Mouse (Mus musculus): Measurements from ENCODE around the gene Rex1bd.

DNA sequence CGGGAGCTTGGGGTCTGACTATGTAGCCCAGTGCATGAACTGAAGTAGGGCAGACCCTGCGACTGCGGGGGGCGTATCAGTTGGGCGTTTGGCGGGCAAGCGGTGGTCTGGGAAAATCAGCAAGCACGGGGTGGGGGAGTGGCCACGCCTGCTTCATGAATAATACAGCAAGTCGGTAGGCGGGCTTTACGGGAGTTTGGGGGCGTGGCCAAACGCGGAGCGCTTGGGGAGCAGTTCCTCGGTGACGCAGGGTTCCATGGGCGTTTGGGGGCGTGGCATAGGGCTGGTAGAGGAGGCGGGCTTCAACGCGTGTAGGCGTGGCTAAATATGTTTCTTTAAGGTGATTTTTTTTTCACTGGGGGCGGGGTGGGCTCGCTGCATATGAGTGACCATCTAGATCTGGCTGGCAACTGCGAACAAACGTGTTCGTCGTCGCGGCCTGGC lies 32.1 kb upstream of the Rex1bd start:
- TF ChIP-seq CTCF (IDR thresholded peaks at IDR 0.05; ENCODE audit: extremely low read depth, insufficient read depth, insufficient read length, insufficient replicate concordance) (no peak), POLR2A (IDR thresholded peaks at IDR 0.05; ENCODE audit: low read depth, low read length) (no peak)
